Mouse (Mus musculus) lung, adult 2 months (tissue): ENCODE measurements around the gene Ppp3ca. TPM values are rescaled to one million over a fixed set of nuclear protein-coding genes. Genes with fewer than 3 reads are reported as not detected.

ENCODE experiments used
- DNase-seq: peaks from one replicate; pipeline ENCODE4 v3.0.0; 2022
- H3K4me1 ChIP-seq: fragments of 200-500 bp; 2 replicates; pipeline ENCODE4 v1.6.1; 2011; ENCODE audit warnings: low read length; ENCODE audit not compliant: control insufficient read depth, insufficient read depth
- H3K4me3 ChIP-seq: fragments of 200-500 bp; replicated peaks from 2 replicates; pipeline ENCODE3; 2011; ENCODE audit warnings: low read depth, mild to moderate bottlenecking, control low read depth, low read length; ENCODE audit errors: extremely low read depth
- CTCF ChIP-seq: fragments of 200-500 bp; IDR thresholded peaks from 2 replicates; pipeline ENCODE4 v1.5.1; 2011; ENCODE audit warnings: mild to moderate bottlenecking, low read length, control low read depth; ENCODE audit not compliant: insufficient read depth
- POLR2A ChIP-seq: fragments of 200-500 bp; IDR thresholded peaks from 2 replicates; pipeline ENCODE4 v1.6.1; 2011; ENCODE audit warnings: low read depth, mild to moderate bottlenecking, control low read depth, low read length, borderline replicate concordance; ENCODE audit errors: extremely low read depth
- WGBS: fragments of 180-500 bp; shearing (Covaris S2); methylation state at CpG from one replicate; pipeline ENCODE4 v1.1.7; 2018; 5-methylcytosine and 5-hydroxymethylcytosine counted together
- polyA plus RNA-seq: library from polyadenylated mRNA; depleted of rRNA; stranded (reverse); fragments of >200 nt; gene quantifications from 2 replicates; pipeline ENCODE4 v1.2.3, GENCODE M21; 2012

Gene Ppp3ca
- polyA plus RNA-seq, 1 experiment: 37.2 TPM

DNA sequence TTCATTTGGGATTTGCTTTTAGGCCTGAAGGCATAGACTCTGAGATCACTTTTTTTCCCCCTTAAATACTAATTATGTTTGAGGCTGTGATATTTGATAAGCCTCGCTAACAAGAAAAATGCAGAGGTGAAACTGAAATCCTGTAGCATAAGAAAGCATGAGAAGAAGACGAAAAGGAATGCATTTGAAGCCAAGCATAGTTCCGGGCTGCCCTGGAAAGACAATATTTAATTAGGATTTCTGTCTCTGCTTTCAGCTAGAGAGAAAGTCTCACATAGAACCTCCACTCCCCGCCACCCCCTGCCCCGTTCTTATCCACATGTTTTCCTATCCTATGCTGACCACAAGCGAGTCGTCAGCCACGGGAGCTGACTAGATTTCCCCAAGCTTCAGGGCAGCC lies 241.4 kb downstream of the Ppp3ca start:
- WGBS: 88% methylated on average over 8 of the region's 8 CpGs
- TF ChIP-seq POLR2A (no peak), CTCF (no peak)

DNA sequence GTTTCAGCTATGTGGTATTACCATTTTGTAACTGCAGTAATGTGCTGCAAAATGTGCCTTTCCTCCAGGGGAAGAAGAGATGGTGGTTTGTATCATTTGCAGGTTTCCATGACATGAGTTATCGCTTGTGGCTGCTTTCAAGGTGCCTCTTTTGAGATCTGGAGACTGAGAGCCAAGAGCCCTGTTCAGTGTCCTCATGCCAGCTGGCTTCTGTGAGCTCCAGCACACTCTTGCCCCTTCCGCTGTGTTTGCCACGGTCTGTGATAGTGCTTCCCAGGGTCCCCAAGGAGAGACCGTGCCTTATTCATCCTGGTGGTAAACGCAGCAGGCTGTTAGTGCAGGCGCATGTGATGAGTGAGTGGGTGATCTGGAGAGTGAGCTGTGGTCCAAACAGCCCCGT lies 247.2 kb downstream of the Ppp3ca start:
- TF ChIP-seq CTCF (no peak), POLR2A (no peak)
- no peaks in the 10 kb centered on the region for H3K4me1 ChIP-seq
- H3K4me3 ChIP-seq: no peak overlapping the region
- DNase-seq: no peak
- WGBS: 90% methylated on average over 7 of the region's 7 CpGs

More for the DNA sequence above, 241.4 kb downstream of the Ppp3ca start:
- Histone ChIP-seq H3K4me1 (no peaks in the 10 kb centered on the region), H3K4me3 (no peak overlapping the region)
- no peak for DNase-seq

DNA sequence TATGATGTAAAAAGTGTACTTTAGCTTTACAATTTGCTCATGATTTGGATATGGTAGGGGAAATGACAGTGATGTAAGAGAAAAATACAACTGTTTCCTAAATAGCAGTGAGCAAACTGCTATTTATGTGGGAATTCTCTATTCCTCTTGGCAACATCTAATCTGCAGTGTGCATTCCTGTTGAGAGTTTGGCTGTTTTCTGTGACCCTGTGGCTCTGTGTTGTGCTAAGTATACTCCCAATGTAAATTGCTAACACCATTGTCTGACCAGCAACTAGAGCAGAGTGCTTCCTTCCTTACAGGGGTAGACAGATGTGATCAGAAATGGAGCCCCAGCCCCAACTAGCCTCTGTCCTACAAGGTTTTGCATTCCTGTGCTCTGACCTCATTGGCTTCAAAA lies 263.1 kb downstream of the Ppp3ca start:
- no peak for DNase-seq
- no peak for TF ChIP-seq POLR2A
- no peak for TF ChIP-seq CTCF
- H3K4me1 ChIP-seq: 0 out of 2 replicates have a peak, but pooled peaks cover 2% of the 10 kb centered on the region
- H3K4me3 ChIP-seq: no peak overlapping the region

DNA sequence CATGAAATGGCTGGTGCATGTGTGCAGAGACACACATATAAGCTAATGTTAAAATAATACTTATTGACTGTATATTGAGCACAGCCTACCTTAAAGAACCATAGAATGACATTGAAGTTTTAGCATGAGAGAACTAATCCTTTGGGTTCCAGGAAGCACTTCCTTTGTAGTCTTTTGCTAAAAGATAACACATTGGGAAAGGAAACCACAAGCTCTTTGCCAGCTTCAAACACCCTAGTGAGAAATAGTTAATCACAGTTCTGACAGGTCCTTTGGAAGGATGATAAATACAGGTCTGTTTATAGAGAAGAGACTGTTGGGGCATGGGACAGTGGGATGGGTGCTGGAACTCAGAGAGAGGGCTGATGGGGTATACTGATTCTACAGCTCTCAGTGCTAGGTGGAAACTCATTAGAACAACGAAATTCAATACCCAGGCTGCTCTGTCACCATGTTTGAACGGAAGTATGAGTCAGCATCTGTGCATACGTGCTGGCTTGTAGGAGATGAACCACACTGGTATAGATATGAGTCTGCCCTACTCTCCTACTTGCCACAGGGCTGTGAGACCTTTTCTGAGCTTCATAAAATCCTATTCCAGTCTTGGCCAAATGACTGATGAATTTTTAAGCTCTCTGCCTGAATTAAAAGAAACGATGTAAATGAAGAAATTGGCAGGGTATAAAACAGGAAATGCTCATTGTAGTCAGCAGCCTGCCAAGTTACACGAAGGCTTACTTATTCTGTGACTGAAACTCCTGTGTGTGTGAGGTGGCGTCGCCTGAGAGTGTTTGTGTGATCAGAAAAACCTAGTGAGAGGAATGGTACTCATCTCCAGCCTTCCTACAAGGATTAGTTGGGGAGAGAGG lies 271.0 kb downstream of the Ppp3ca start:
- TF ChIP-seq POLR2A: no peak
- TF ChIP-seq CTCF: no peak
- no peak for DNase-seq
- no peak overlapping the region for H3K4me3 ChIP-seq
- H3K4me1 ChIP-seq: peaks cover 7% of the 10 kb centered on the region
- WGBS: 24% methylated on average over 7 of the region's 7 CpGs

GRCm38 (mm10) chr3:136941602-136941926 lies 271.6 kb downstream of the Ppp3ca start:
- no peak overlapping the region for H3K4me3 ChIP-seq
- DNase-seq: no peak
- WGBS: 87% methylated on average over 3 of the region's 3 CpGs
- H3K4me1 ChIP-seq: peaks cover 7% of the 10 kb centered on the region
- no peak for TF ChIP-seq CTCF
- TF ChIP-seq POLR2A: no peak

DNA sequence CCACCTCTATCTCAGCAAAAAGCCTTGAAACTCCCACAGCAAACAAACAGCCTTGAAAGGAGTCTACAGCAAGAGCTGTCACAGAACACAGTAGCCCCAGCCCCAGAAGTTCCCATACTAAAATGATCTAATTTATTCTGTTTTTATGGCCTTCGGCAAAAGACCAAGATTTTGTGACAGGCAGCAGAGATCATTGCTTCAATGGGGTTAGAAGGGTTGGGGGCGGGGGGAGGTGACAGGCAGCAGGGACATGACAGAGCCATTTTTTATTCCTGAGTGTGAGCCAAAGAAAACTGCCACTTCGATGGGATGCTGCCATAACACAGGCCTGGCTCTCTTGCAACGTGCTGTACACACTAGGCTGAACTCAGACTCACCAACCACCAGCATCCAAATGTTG lies 275.6 kb downstream of the Ppp3ca start:
- no peak for TF ChIP-seq CTCF
- no peak for TF ChIP-seq POLR2A
- H3K4me3 ChIP-seq: no peak overlapping the region
- DNase-seq: no peak
- H3K4me1 ChIP-seq: peaks cover 5% of the 10 kb centered on the region
- WGBS: 73% methylated on average over 4 of the region's 4 CpGs

DNA sequence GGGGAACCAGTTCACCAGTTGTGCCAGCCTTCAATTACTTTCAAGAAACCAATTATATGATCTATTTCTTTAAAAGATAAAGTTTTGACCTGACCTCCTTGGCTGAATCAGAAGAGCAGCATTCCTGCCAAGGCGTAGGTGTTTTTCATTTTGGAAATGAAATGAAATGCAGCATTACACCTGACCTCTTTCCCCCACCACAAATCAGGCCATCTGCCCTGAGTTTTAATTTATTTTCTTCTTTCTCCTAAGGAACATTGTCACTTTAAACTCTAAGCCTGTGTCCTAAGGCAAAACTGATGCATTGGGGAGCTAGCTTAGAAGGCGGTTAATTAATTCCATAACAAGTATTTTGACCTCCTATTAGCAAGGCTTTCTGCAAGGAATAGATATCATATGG lies 276.7 kb downstream of the Ppp3ca start:
- Histone ChIP-seq H3K4me3 (no peak overlapping the region), H3K4me1 (no peaks in the 10 kb centered on the region; the same call in 1 of the 2 replicates)
- no peak for DNase-seq
- WGBS: 88% methylated on average over 2 of the region's 2 CpGs
- TF ChIP-seq CTCF (no peak), POLR2A (no peak)

GRCm38 (mm10) chr3:136948142-136948541 lies 278.2 kb downstream of the Ppp3ca start:
- Histone ChIP-seq H3K4me1 (no peaks in the 10 kb centered on the region), H3K4me3 (no peak overlapping the region)
- WGBS: 91% methylated on average over 4 of the region's 4 CpGs
- TF ChIP-seq CTCF (no peak), POLR2A (no peak)
- DNase-seq: no peak

DNA sequence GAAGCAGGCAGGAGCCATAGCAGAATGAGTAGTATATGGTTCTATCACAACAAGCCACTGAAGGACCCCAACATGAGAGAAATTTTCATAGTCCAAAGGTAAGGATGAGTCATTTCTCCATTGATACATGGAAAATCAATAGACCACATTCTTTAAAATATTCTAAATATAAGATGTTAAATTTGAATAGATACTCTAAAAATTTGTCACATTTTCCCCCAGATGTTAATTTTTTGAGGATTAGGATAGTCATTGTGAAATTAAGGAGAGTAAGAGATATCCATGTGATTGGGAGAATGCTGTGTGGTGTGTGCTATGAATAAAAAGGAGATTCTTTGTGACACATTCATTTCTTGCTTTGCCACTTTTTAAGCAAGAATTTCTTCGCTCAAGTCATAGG lies 281.9 kb downstream of the Ppp3ca start:
- WGBS: 76% methylated on average over 1 of the region's 1 CpGs
- Histone ChIP-seq H3K4me1 (no peaks in the 10 kb centered on the region), H3K4me3 (no peak overlapping the region)
- no peak for TF ChIP-seq POLR2A
- TF ChIP-seq CTCF: no peak
- no peak for DNase-seq

DNA sequence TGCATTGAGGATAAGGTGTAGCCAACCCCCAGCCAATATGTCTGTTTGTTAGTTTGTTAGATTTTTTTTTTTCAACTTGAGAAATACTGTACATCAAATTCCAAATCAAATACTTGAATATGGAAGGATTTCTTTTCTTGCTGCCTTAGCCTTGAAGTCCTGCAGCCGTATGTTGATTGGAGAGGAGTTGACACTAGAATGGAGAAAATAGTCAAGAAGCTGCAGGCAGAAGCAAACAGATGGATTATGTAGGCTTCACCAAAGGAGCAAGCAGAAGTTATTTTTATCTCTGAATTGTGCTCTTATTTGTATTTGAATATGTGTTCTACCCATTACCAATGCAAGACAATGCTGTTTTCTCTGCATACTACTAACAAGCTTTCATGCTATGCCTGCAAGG lies 282.9 kb downstream of the Ppp3ca start:
- WGBS: 88% methylated on average over 1 of the region's 1 CpGs
- Histone ChIP-seq H3K4me1 (no peaks in the 10 kb centered on the region), H3K4me3 (no peak overlapping the region)
- no peak for TF ChIP-seq POLR2A
- no peak for TF ChIP-seq CTCF
- no peak for DNase-seq

DNA sequence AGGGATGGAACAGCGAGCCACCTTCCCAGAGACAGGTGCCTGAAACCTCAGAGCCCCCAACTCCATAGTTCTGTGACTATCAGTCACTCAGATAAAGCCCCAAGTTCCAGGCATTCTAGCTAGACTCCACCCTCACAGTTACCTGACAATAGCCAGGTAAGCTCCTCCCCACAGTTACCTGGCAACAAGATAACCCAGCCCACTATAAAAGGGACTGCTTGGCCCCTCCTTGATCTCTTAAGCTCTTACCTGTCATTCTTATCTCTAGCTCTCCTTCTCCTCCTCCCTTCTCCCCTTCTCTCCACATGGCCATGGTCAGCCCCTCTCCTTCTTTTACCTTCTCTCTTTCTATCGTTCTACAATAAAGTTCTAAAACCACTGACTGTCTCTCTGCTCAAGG lies 285.1 kb downstream of the Ppp3ca start:
- H3K4me3 ChIP-seq: no peak overlapping the region
- TF ChIP-seq POLR2A: no peak
- no peak for TF ChIP-seq CTCF
- 87% methylated on average over 2 of the region's 2 CpGs for WGBS
- no peaks in the 10 kb centered on the region for H3K4me1 ChIP-seq
- DNase-seq: no peak

DNA sequence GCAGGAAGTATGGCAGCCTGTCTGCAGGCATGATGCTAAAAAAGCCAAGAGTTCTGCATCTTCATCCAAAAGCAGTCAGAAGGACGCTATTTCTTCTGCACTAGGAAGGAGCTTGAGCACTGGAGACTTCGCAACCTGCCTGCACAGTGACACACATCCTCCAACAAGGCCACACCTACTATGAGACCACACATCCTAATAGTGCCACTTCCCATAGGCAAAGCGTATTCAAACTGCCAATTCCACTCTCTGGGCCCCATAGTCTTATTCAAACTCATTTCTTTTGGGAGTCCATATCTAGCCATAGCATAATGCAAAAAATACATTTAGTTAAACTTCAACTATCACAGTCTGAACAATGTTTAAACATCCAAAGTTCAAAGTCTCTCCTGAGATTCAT lies 290.4 kb downstream of the Ppp3ca start:
- TF ChIP-seq POLR2A: no peak
- no peak for TF ChIP-seq CTCF
- DNase-seq: no peak
- WGBS: 91% methylated on average over 3 of the region's 3 CpGs
- Histone ChIP-seq H3K4me1 (no peaks in the 10 kb centered on the region), H3K4me3 (no peak overlapping the region)
